Mouse (Mus musculus) hindbrain, postnatal 0 days (tissue): ENCODE results near the gene Ccdc163. TPM values are rescaled to one million over a fixed set of nuclear protein-coding genes. Genes with fewer than 3 reads are reported as not detected.
"Not testable (repeated sequence)": the region's sequence is repeated elsewhere in the genome, so short reads cannot be mapped to it uniquely, and the experiment has no call there.

ENCODE experiments used
- ATAC-seq: fragments of 200-750 bp; cut with Nextera tagmentation; 2 replicates; pipeline ENCODE4 v1.8.0; 2017; ENCODE audit warnings: mild to moderate bottlenecking, moderate TSS enrichment, moderate library complexity
- DNase-seq: peaks from one replicate; pipeline ENCODE4 v3.0.0-alpha.2; 2015; ENCODE audit warnings: low spot score
- H3K27ac ChIP-seq: fragments of 300-500 bp; sonication (generic); 2 replicates; pipeline ENCODE4 v1.5.1; 2014; ENCODE audit warnings: mild to moderate bottlenecking
- H3K27me3 ChIP-seq: fragments of 300-500 bp; sonication (generic); 2 replicates; pipeline ENCODE4 v1.6.1; 2014; ENCODE audit warnings: low read length, mixed read lengths; ENCODE audit not compliant: insufficient read depth
- H3K36me3 ChIP-seq: fragments of 300-500 bp; sonication (generic); 2 replicates; pipeline ENCODE4 v1.6.1; 2014; ENCODE audit warnings: low read length, mixed read lengths; ENCODE audit not compliant: insufficient read depth
- H3K4me1 ChIP-seq: fragments of 300-500 bp; sonication (generic); 2 replicates; pipeline ENCODE4 v1.6.1; 2014; ENCODE audit warnings: antibody characterized with exemption, low read length, mixed read lengths; ENCODE audit not compliant: insufficient read depth
- H3K4me2 ChIP-seq: fragments of 300-500 bp; sonication (generic); 2 replicates; pipeline ENCODE4 v1.6.1; 2014; ENCODE audit warnings: low read depth, mild to moderate bottlenecking, low read length, moderate library complexity, mixed read lengths
- H3K4me3 ChIP-seq: fragments of 300-500 bp; sonication (generic); 2 replicates; pipeline ENCODE4 v1.5.1; 2014; ENCODE audit warnings: low read length
- H3K9ac ChIP-seq: fragments of 300-500 bp; sonication (generic); replicated peaks from 2 replicates; pipeline ENCODE4 v1.6.1; 2014; ENCODE audit warnings: mild to moderate bottlenecking, low read length, moderate library complexity, mixed read lengths
- H3K9me3 ChIP-seq: fragments of 300-500 bp; sonication (generic); 2 replicates; pipeline ENCODE4 v1.6.1; 2016; ENCODE audit warnings: low read length, mixed read lengths
- CTCF ChIP-seq: IDR thresholded peaks from 2 replicates; pipeline ENCODE4 v1.5.1; 2016; ENCODE audit warnings: antibody characterized with exemption, control low read depth, low read depth
- WGBS: fragments of 180-500 bp; shearing (Covaris S2); extraction: QIAGEN DNeasy Blood & Tissue Kit; methylation state at CpG from one replicate; pipeline ENCODE4 v1.1.7; 2014; 5-methylcytosine and 5-hydroxymethylcytosine counted together
- polyA plus RNA-seq: library from polyadenylated mRNA; unstranded; fragments of >200 nt; fragmentation: Nextera tagmentation; extraction: Ambion mirVana; gene quantifications from 2 replicates; pipeline ENCODE4 v1.2.1, GENCODE M21; 2015
- total RNA-seq: library from RNA; depleted of rRNA; stranded (reverse); fragments of >200 nt; gene quantifications from 2 replicates; pipeline ENCODE4 v1.2.3, GENCODE M21; 2014

The Ccdc163 gene
- total and polyA plus RNA-seq, 2 experiments from 2014 or later, result 9.4 to 11.5 TPM

DNA sequence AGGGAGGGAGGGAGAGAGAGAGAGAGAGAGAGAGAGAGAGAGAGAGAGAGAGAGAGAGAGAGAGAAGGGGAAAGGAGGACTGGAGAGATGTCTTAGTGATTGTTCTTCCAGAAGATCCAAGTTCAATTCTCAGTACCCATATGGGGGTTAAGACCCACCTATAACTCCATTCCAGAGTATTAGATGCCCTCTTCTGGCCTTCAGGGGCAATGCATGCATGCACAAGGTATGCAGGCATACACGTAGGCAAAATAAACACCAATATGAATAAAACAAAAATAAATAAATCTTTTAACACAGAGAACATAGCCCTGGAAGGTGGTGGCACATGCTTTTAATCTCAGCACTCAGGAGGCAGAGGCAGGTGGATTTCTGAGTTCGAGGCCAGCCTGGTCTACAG is 39.0 kb upstream of the Ccdc163 start:
- H3K27ac ChIP-seq, result no peak overlapping the region
- H3K27me3 ChIP-seq, result no peaks in the 10 kb centered on the region
- DNase-seq (no peak), ATAC-seq (no peak)
- H3K4me3 ChIP-seq, result no peak overlapping the region
- peak; percentile 38 for TF ChIP-seq CTCF
- H3K9me3 ChIP-seq, result no peaks in the 10 kb centered on the region
- 59% methylated on average over 2 of the region's 2 CpGs for WGBS
- H3K4me2 ChIP-seq, result no peak overlapping the region
- H3K4me1 ChIP-seq, result no peaks in the 10 kb centered on the region
- no peak overlapping the region for H3K9ac ChIP-seq
- no peaks in the 10 kb centered on the region for H3K36me3 ChIP-seq

DNA sequence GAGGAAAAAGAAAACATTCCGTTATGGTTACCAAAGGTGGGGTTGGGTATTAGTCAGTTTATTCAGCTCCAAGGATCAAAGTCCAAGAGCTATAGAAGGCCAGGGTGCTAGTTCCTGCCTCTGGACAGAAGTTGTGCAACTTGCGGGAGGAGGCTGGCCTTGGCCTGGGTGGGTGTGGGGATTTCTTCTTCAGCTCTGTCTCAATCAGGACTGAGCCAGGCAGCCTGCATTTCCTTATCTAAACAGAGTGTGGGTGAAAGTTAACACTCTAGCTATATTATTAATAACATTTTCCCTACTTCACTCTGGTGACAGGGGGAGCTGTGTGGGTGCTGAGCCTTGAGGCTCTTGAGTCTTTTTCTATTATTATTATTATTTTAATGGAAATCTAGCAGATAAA is 35.5 kb upstream of the Ccdc163 start:
- Histone ChIP-seq H3K4me1 (no peaks in the 10 kb centered on the region), H3K9ac (no peak overlapping the region), H3K36me3 (no peaks in the 10 kb centered on the region), H3K27me3 (no peaks in the 10 kb centered on the region), H3K4me3 (no peak overlapping the region), H3K27ac (no peak overlapping the region), H3K9me3 (no peaks in the 10 kb centered on the region), H3K4me2 (no peak overlapping the region)
- ATAC-seq (no peak), DNase-seq (no peak)
- no peak for TF ChIP-seq CTCF
- 75% methylated on average over 2 of the region's 2 CpGs for WGBS

DNA sequence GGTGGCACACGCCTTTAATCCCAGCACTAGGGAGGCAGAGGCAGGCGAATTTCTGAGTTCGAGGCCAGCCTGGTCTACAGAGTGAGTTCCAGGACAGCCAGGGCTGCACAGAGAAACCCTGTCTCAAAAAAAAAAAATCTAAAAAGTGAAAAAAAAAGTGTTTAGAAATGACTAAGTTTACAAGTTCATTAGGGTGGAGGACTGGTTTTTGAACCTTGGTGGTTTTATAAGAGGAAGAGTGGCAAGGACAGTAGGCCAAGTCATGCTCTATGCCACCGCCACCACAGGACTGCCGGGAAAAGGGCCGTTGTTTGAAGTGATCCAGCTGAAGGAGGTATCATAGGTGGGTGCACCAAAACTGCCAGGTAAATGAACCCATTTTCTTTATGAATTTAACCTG is 33.5 kb upstream of the Ccdc163 start:
- H3K36me3 ChIP-seq, H3K27ac ChIP-seq, H3K9me3 ChIP-seq, H3K4me3 ChIP-seq, ATAC-seq, H3K4me1 ChIP-seq, DNase-seq, H3K9ac ChIP-seq, H3K4me2 ChIP-seq, H3K27me3 ChIP-seq: not testable (repeated sequence)
- 93% methylated on average over 6 of the region's 6 CpGs for WGBS

DNA sequence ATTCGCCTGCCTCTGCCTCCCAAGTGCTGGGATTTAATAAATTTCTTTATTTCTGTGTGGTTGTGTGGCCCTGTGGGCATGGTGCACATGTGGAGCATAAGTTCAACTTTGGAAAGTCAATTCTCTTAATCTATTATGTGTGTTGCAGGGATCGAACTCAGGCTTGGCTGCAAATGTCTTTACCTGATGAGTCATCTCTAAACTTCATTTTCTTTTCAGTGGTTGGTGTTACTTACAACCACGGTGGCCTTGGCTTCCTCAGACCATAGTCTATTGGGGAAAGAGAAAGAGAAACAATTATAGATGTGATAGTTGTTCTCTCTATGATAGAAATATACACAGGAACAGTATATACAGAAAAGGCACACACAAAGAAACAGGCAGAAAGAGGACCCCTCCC is 32.3 kb upstream of the Ccdc163 start:
- Histone ChIP-seq H3K9me3 (no peaks in the 10 kb centered on the region), H3K4me1 (no peaks in the 10 kb centered on the region), H3K27me3 (no peaks in the 10 kb centered on the region), H3K9ac (no peak overlapping the region), H3K36me3 (no peaks in the 10 kb centered on the region), H3K27ac (no peak overlapping the region), H3K4me3 (no peak overlapping the region), H3K4me2 (no peak overlapping the region)
- 90% methylated on average over 3 of the region's 3 CpGs for WGBS
- DNase-seq, result no peak
- no peak for ATAC-seq
- no peak for TF ChIP-seq CTCF

DNA sequence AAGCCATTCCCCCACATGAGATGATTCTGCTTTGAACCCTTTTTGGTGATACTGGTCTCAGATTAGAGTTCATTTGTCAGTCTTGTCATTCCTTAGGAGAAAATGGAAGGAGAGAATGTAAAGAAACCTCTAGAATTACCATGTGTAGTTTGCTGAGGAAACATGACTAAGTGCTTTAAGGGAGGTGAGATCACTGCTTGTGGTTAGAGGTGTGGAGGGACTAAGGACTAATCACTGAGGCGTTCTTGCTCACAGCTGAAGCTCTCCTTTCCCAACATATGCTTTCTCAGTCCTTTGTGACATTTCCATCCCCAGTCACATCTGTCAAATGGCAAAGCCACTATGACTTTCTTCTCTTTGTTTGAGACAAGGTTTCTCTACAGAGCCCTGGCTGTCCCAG is 30.5 kb upstream of the Ccdc163 start:
- Histone ChIP-seq H3K27me3 (no peaks in the 10 kb centered on the region), H3K4me3 (no peak overlapping the region), H3K9me3 (no peaks in the 10 kb centered on the region), H3K4me2 (no peak overlapping the region), H3K27ac (no peak overlapping the region), H3K36me3 (no peaks in the 10 kb centered on the region), H3K4me1 (no peaks in the 10 kb centered on the region), H3K9ac (no peak overlapping the region)
- no peak for ATAC-seq
- no peak for DNase-seq
- 81% methylated on average over 1 of the region's 1 CpGs for WGBS
- TF ChIP-seq CTCF, result no peak

DNA sequence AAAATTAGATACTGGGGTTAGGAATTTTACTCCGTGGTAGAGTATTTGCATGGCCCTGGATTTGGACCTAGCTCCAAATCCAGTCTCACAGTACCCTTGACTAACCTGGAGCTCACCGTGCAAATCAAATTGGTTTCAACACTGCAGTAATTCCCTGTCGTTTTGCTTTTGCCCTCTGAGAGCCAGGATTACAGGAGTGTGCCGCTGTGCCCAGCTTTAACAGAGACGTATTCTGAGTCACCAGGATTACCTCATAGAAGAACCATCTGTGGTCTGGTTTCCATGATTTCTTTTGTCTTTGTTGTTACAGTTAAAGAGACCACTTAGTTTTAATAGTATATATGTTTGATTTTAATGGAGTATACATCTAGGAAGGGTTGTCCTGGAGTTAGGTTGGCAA is 29.2 kb upstream of the Ccdc163 start:
- no peak for DNase-seq
- H3K27ac ChIP-seq, result no peak overlapping the region
- no peaks in the 10 kb centered on the region for H3K9me3 ChIP-seq
- no peaks in the 10 kb centered on the region for H3K36me3 ChIP-seq
- no peak overlapping the region for H3K4me2 ChIP-seq
- no peaks in the 10 kb centered on the region for H3K4me1 ChIP-seq
- TF ChIP-seq CTCF, result no peak
- H3K4me3 ChIP-seq, result no peak overlapping the region
- H3K9ac ChIP-seq, result no peak overlapping the region
- no peak for ATAC-seq
- WGBS, result 66% methylated on average over 5 of the region's 5 CpGs
- no peaks in the 10 kb centered on the region for H3K27me3 ChIP-seq

DNA sequence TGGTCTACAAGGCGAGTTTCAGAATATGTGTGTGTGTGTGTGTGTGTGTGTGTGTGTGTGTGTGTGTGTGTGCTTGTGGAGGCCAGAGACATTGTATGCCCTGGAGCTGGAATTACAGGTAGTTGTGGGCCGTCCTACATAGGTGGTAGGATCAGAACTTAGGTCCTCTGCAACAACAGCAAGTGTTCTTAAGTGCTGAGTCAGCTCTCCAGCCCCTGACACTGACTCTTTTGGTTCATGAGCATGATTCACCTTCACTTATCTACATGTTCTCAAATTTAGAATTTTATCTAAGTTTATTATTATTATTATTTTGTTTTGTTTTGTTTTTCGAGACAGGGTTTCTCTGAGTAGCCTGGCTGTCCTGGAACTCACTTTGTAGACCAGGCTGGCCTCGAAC is 27.8 kb upstream of the Ccdc163 start:
- DNase-seq, H3K4me1 ChIP-seq, ATAC-seq, H3K27ac ChIP-seq, H3K4me2 ChIP-seq, H3K27me3 ChIP-seq, H3K9ac ChIP-seq, H3K36me3 ChIP-seq, H3K4me3 ChIP-seq, H3K9me3 ChIP-seq: not testable (repeated sequence)
- WGBS, result 89% methylated on average over 4 of the region's 4 CpGs
